Mouse (Mus musculus): Measurements from ENCODE around the gene Ubl3. TPM values are rescaled to one million over a fixed set of nuclear protein-coding genes. Genes with fewer than 3 reads are reported as not detected.
A peak's percentile ranks its signal among the peaks of the same experiment; 100 is the strongest.

The Ubl3 gene
- polyA plus RNA-seq, 1 experiment from 2014 or later, result 65.5 TPM

GRCm38 (mm10) chr5:148559261-148559958 is 6.8 kb upstream of the Ubl3 start:
- 73% methylated on average over 15 of the region's 15 CpGs for WGBS
- H3K9me3 ChIP-seq (replicated peaks), result no peaks in the 10 kb centered on the region
- ATAC-seq (replicated peaks; ENCODE audit: insufficient number of reproducible peaks, insufficient read depth, low FRiP score, low read depth), result no peak
- H3K36me3 ChIP-seq, result no peaks in the 10 kb centered on the region
- H3K4me3 ChIP-seq, result no peak overlapping the region
- no peaks in the 10 kb centered on the region for H3K27me3 ChIP-seq
- H3K4me1 ChIP-seq (replicated peaks), result peaks cover 16% of the 10 kb centered on the region
- no peak overlapping the region for H3K9ac ChIP-seq
- H3K27ac ChIP-seq, result no peak overlapping the region
- no peak overlapping the region for H3K4me2 ChIP-seq

GRCm38 (mm10) chr5:148558472-148558871 is 5.9 kb upstream of the Ubl3 start:
- Histone ChIP-seq H3K9me3 (replicated peaks) (no peaks in the 10 kb centered on the region), H3K36me3 (no peaks in the 10 kb centered on the region), H3K27me3 (no peaks in the 10 kb centered on the region), H3K4me2 (no peak overlapping the region), H3K9ac (no peak overlapping the region), H3K4me1 (replicated peaks) (peaks cover 25% of the 10 kb centered on the region), H3K27ac (no peak overlapping the region), H3K4me3 (no peak overlapping the region)
- ATAC-seq (replicated peaks; ENCODE audit: insufficient number of reproducible peaks, insufficient read depth, low FRiP score, low read depth), result no peak
- WGBS, result 93% methylated on average over 6 of the region's 6 CpGs

- H3K9me3 ChIP-seq (replicated peaks), result no peaks in the 10 kb centered on the region
- H3K4me1 ChIP-seq (replicated peaks), result peaks cover 20% of the 10 kb centered on the region
- no peak for ATAC-seq (replicated peaks; ENCODE audit: insufficient number of reproducible peaks, insufficient read depth, low FRiP score, low read depth)
These were observed 3.9 kb upstream of the Ubl3 start for GRCm38 (mm10) chr5:148556509-148556908.

GRCm38 (mm10) chr5:148555156-148555555 is 2.6 kb upstream of the Ubl3 start:
- Histone ChIP-seq H3K9ac (no peak overlapping the region), H3K4me3 (peak overlapping the region; percentile 22; the same call in 1 of the 2 replicates), H3K4me2 (peak overlapping the region; percentile 60), H3K9me3 (replicated peaks) (no peaks in the 10 kb centered on the region), H3K4me1 (replicated peaks) (peaks cover 23% of the 10 kb centered on the region), H3K27me3 (no peaks in the 10 kb centered on the region), H3K36me3 (no peaks in the 10 kb centered on the region), H3K27ac (no peak overlapping the region)
- WGBS, result 80% methylated on average over 10 of the region's 10 CpGs
- no peak for ATAC-seq (replicated peaks; ENCODE audit: insufficient number of reproducible peaks, insufficient read depth, low FRiP score, low read depth)

More at GRCm38 (mm10) chr5:148556509-148556908, 3.9 kb upstream of the Ubl3 start:
- Histone ChIP-seq H3K4me2 (no peak overlapping the region), H3K9ac (no peak overlapping the region), H3K27ac (no peak overlapping the region), H3K27me3 (no peaks in the 10 kb centered on the region), H3K36me3 (no peaks in the 10 kb centered on the region), H3K4me3 (no peak overlapping the region)
- WGBS, result 56% methylated on average over 5 of the region's 5 CpGs

GRCm38 (mm10) chr5:148554701-148555100 is 2.1 kb upstream of the Ubl3 start:
- H3K9ac ChIP-seq, result peak overlapping the region; percentile 42
- 0 out of 2 replicates have a peak overlapping the region, but pooled peaks have one; percentile 7 for H3K27ac ChIP-seq

DNA sequence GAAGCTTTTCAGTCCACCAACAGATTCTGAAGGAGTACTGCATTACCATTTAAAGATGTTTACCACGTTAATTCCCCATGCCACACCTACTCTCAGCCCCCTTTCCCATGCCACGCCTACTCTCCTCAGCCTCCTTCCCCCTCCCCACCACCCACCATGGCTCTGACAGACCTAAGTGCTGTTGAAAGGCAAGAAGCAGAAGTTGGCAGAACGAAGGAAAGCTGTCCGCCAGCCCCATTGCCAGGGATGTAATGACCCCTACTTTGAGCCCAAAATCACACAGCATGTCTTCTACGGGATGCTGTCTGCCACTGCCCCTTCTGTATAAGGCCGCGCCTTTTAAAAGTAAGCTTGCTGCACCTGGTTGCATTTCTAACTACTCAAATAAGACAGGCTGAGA is 1.7 kb upstream of the Ubl3 start:
- Histone ChIP-seq H3K4me2 (peak overlapping the region; percentile 60), H3K4me1 (replicated peaks) (peaks cover 33% of the 10 kb centered on the region), H3K4me3 (peak overlapping the region; percentile 22), H3K9me3 (replicated peaks) (no peaks in the 10 kb centered on the region), H3K36me3 (no peaks in the 10 kb centered on the region), H3K27ac (0 out of 2 replicates have a peak overlapping the region, but pooled peaks have one; percentile 7), H3K27me3 (no peaks in the 10 kb centered on the region), H3K9ac (peak overlapping the region; percentile 42)
- 15% methylated on average over 7 of the region's 7 CpGs for WGBS
- no peak for ATAC-seq (replicated peaks; ENCODE audit: insufficient number of reproducible peaks, insufficient read depth, low FRiP score, low read depth)

More at GRCm38 (mm10) chr5:148554701-148555100, 2.1 kb upstream of the Ubl3 start:
- 6% methylated on average over 16 of the region's 16 CpGs for WGBS
- ATAC-seq (replicated peaks; ENCODE audit: insufficient number of reproducible peaks, insufficient read depth, low FRiP score, low read depth), result no peak
- Histone ChIP-seq H3K4me2 (peak overlapping the region; percentile 60), H3K4me1 (replicated peaks) (peaks cover 28% of the 10 kb centered on the region), H3K9me3 (replicated peaks) (no peaks in the 10 kb centered on the region), H3K27me3 (no peaks in the 10 kb centered on the region), H3K36me3 (no peaks in the 10 kb centered on the region), H3K4me3 (peak overlapping the region; percentile 22)

DNA sequence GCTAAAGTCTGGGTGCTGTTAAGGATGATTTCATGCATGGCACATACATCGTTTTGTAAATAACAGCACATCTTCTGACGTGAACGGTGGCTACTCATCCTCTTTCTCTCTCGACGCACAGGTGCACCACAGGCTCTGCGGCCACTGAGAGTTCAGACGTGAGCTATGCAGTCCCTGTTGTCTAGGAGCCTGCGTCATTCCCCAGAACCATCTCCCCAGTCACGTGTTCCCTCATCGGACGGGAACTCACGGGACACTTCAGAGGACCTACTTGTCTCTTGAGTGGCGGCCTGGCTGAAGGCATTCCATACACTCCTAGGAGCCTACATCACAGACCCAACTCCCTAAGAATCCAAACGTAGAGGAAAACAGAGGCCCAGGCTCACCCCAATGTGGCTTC is 1.1 kb upstream of the Ubl3 start:
- H3K27me3 ChIP-seq, result no peaks in the 10 kb centered on the region
- no peaks in the 10 kb centered on the region for H3K9me3 ChIP-seq (replicated peaks)
- H3K9ac ChIP-seq, result no peak overlapping the region
- H3K4me3 ChIP-seq, result no peak overlapping the region
- 39% methylated on average over 14 of the region's 14 CpGs for WGBS
- no peak for ATAC-seq (replicated peaks; ENCODE audit: insufficient number of reproducible peaks, insufficient read depth, low FRiP score, low read depth)
- H3K4me1 ChIP-seq (replicated peaks), result peaks cover 36% of the 10 kb centered on the region
- peak overlapping the region; percentile 60 for H3K4me2 ChIP-seq
- no peaks in the 10 kb centered on the region for H3K36me3 ChIP-seq
- no peak overlapping the region for H3K27ac ChIP-seq

GRCm38 (mm10) chr5:148551764-148552136 is 839 bp downstream of the Ubl3 start:
- Histone ChIP-seq H3K4me3 (peak overlapping the region; percentile 58), H3K27me3 (no peaks in the 10 kb centered on the region), H3K4me2 (peak overlapping the region; percentile 75), H3K36me3 (no peaks in the 10 kb centered on the region), H3K27ac (peak overlapping the region; percentile 92), H3K9ac (peak overlapping the region; percentile 64), H3K9me3 (replicated peaks) (no peaks in the 10 kb centered on the region), H3K4me1 (replicated peaks) (peaks cover 54% of the 10 kb centered on the region)
- no peak for ATAC-seq (replicated peaks; ENCODE audit: insufficient number of reproducible peaks, insufficient read depth, low FRiP score, low read depth)
- WGBS, result under 1% methylated on average over 17 of the region's 17 CpGs

DNA sequence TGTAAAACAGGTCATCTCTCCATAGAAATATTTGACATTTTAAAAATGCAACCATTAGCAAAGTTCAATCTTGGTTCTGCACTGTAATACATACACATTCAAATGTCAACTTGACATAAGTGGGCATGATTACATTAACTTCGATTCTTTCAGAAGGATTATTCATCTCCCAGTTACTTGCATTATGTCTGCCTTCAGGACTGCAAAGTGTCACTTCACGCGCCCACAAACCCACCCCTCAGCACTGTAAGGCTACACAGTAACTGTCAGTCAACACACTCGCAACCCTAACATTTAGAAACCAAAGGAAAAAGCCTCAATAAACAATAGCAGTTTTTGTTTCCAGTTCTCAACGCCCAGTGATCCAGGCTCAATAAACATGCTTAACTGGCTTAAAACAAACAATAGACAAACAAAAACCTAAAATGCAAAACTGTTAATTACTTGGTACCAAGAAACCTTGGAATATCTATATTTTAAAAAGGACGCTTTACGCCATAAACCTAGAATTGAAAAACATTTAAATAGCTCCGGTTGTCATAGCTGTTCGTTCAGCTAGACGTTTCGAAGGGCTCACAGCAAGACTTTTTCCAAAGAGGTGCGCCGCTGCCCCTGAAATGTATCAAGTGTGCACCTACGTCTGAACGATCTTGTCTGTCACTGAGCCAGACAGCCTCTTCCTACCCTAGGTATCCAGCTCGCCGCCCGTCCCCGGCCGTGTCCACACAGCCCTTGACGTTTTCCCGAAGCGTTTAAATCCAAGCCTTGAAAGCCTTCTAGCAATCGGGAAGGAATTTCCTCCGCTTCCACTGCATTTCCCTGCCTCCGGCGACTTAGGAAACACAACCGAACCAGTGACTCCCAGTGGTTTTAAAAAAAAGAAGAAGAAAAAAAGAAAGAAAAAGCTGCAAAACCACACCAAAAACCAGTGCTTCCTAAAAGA is 1.5 kb downstream of the Ubl3 start:
- WGBS, result under 1% methylated on average over 28 of the region's 28 CpGs
- H3K9ac ChIP-seq, result peak overlapping the region; percentile 64
- H3K36me3 ChIP-seq, result no peaks in the 10 kb centered on the region
- no peak for ATAC-seq (replicated peaks; ENCODE audit: insufficient number of reproducible peaks, insufficient read depth, low FRiP score, low read depth)
- peak overlapping the region; percentile 75 for H3K4me2 ChIP-seq
- H3K4me1 ChIP-seq (replicated peaks), result peaks cover 57% of the 10 kb centered on the region
- H3K27ac ChIP-seq, result peak overlapping the region; percentile 92
- H3K9me3 ChIP-seq (replicated peaks), result no peaks in the 10 kb centered on the region
- H3K27me3 ChIP-seq, result no peaks in the 10 kb centered on the region
- peak overlapping the region; percentile 58 for H3K4me3 ChIP-seq

GRCm38 (mm10) chr5:148550393-148550792 is 2.2 kb downstream of the Ubl3 start:
- Histone ChIP-seq H3K4me1 (replicated peaks) (peaks cover 61% of the 10 kb centered on the region), H3K27ac (peak overlapping the region; percentile 1; the same call in 1 of the 2 replicates)

GRCm38 (mm10) chr5:148549307-148549706 is 3.3 kb downstream of the Ubl3 start:
- WGBS, result 19% methylated on average over 4 of the region's 4 CpGs
- H3K9ac ChIP-seq, result no peak overlapping the region
- no peak for ATAC-seq (replicated peaks; ENCODE audit: insufficient number of reproducible peaks, insufficient read depth, low FRiP score, low read depth)
- H3K9me3 ChIP-seq (replicated peaks), result no peaks in the 10 kb centered on the region
- no peaks in the 10 kb centered on the region for H3K36me3 ChIP-seq
- H3K4me1 ChIP-seq (replicated peaks), result peaks cover 58% of the 10 kb centered on the region
- no peaks in the 10 kb centered on the region for H3K27me3 ChIP-seq
- no peak overlapping the region for H3K27ac ChIP-seq
- no peak overlapping the region for H3K4me3 ChIP-seq
- peak overlapping the region; percentile 75; the same call in 1 of the 2 replicates for H3K4me2 ChIP-seq

More at GRCm38 (mm10) chr5:148550393-148550792, 2.2 kb downstream of the Ubl3 start:
- ATAC-seq (replicated peaks; ENCODE audit: insufficient number of reproducible peaks, insufficient read depth, low FRiP score, low read depth), result no peak
- Histone ChIP-seq H3K4me3 (peak overlapping the region; percentile 58), H3K36me3 (no peaks in the 10 kb centered on the region), H3K27me3 (no peaks in the 10 kb centered on the region), H3K4me2 (peak overlapping the region; percentile 75), H3K9ac (peak overlapping the region; percentile 6; the same call in 1 of the 2 replicates), H3K9me3 (replicated peaks) (no peaks in the 10 kb centered on the region)
- 7% methylated on average over 6 of the region's 6 CpGs for WGBS

Measured in heart, embryonic 15.5 days (tissue).